Mouse (Mus musculus) CH12.LX (cell line): ENCODE data around the gene Leng9. TPM values are rescaled to one million over a fixed set of nuclear protein-coding genes. Genes with fewer than 3 reads are reported as not detected.
A peak's percentile ranks its signal among the peaks of the same experiment; 100 is the strongest.

ENCODE experiments used
- DNase-seq: peaks from one replicate; pipeline ENCODE4 v3.0.0-alpha.2; 2013; ENCODE audit errors: extremely low read depth
- H3K27ac ChIP-seq: 2 replicates; pipeline ENCODE4 v1.5.1; 2012; ENCODE audit warnings: low read depth, mild to moderate bottlenecking, control low read depth, moderate library complexity; ENCODE audit not compliant: insufficient read depth
- H3K27me3 ChIP-seq: replicated peaks from 2 replicates; pipeline ENCODE3; 2012; ENCODE audit warnings: inconsistent platforms
- H3K36me3 ChIP-seq, 2 experiments: replicated peaks in 1 of 2; 2 replicates each; pipeline versions ENCODE3 to v1.6.1; 2012; ENCODE audit warnings: inconsistent platforms in 1 of 2, low read length in 1 of 2, mild to moderate bottlenecking in 1 of 2, mixed read lengths in 1 of 2, moderate library complexity in 1 of 2; ENCODE audit not compliant: control insufficient read depth in 1 of 2, insufficient read depth in 1 of 2
- H3K4me1 ChIP-seq, 2 experiments: 2 replicates each; pipeline ENCODE4 v1.6.1; 2012; ENCODE audit warnings: inconsistent platforms in 1 of 2, moderate library complexity in 1 of 2; ENCODE audit not compliant: insufficient read depth in 2 of 2, control insufficient read depth in 1 of 2
- H3K4me2 ChIP-seq: 2 replicates; pipeline ENCODE4 v1.6.1; 2012; ENCODE audit warnings: low read depth, mild to moderate bottlenecking, control low read depth; ENCODE audit not compliant: poor library complexity, insufficient read depth, severe bottlenecking
- H3K4me3 ChIP-seq, 3 experiments: fragments of 150-350 bp in 1 of 3; sonication (generic) in 1 of 3; replicated peaks in 1 of 3; 2 replicates each; pipeline versions ENCODE3 to v1.5.1; 2011 to 2012; ENCODE audit warnings: low read depth in 2 of 3, low read length in 2 of 3, mild to moderate bottlenecking in 2 of 3, moderate library complexity in 2 of 3, control low read depth in 1 of 3, improper control_type of control experiment in 1 of 3, inconsistent platforms in 1 of 3, mixed read lengths in 1 of 3; ENCODE audit not compliant: poor library complexity in 1 of 3
- H3K79me2 ChIP-seq: replicated peaks from 2 replicates; pipeline ENCODE4 v1.6.1; 2012; ENCODE audit warnings: mild to moderate bottlenecking, moderate library complexity; ENCODE audit not compliant: control insufficient read depth, poor library complexity, insufficient read depth, severe bottlenecking; ENCODE audit errors: extremely low read depth
- H3K9ac ChIP-seq: 2 replicates; pipeline ENCODE4 v1.6.1; 2012; ENCODE audit warnings: low read depth, mild to moderate bottlenecking, control low read depth, moderate library complexity; ENCODE audit not compliant: insufficient read depth
- H3K9me3 ChIP-seq: replicated peaks from 2 replicates; pipeline ENCODE3; 2012; ENCODE audit warnings: low read length, inconsistent platforms, mixed read lengths
- E2F4 ChIP-seq: IDR thresholded peaks from 2 replicates; pipeline ENCODE4 v1.6.1; 2011; ENCODE audit warnings: low read depth, low read length, improper control_type of control experiment; ENCODE audit not compliant: insufficient replicate concordance
- ELF1 ChIP-seq: IDR thresholded peaks from 2 replicates; pipeline ENCODE4 v1.6.1; 2014; ENCODE audit warnings: low read depth, mild to moderate bottlenecking, inconsistent platforms, low read length, improper control_type of control experiment
- EP300 ChIP-seq: IDR thresholded peaks from 2 replicates; pipeline ENCODE4 v1.6.1; 2011; ENCODE audit warnings: low read length, improper control_type of control experiment
- ETS1 ChIP-seq: conservative IDR thresholded peaks from 2 replicates; pipeline ENCODE4 v1.6.1; 2012; ENCODE audit warnings: low read depth, mild to moderate bottlenecking, inconsistent platforms, low read length, improper control_type of control experiment, moderate library complexity
- JUN ChIP-seq: IDR thresholded peaks from 2 replicates; pipeline ENCODE4 v1.6.1; 2011; ENCODE audit warnings: low read depth, mild to moderate bottlenecking, low read length, improper control_type of control experiment, moderate library complexity; ENCODE audit not compliant: insufficient read depth
- JUND ChIP-seq: conservative IDR thresholded peaks from 2 replicates; pipeline ENCODE4 v1.6.1; 2011; ENCODE audit warnings: low read depth, low read length, improper control_type of control experiment
- KAT2A ChIP-seq: IDR thresholded peaks from 2 replicates; pipeline ENCODE4 v1.6.1; 2012; ENCODE audit warnings: low read length, improper control_type of control experiment, inconsistent platforms; ENCODE audit not compliant: insufficient replicate concordance
- MAX ChIP-seq: IDR thresholded peaks from 2 replicates; pipeline ENCODE4 v1.6.1; 2011; ENCODE audit warnings: low read length, improper control_type of control experiment
- MEF2A ChIP-seq: IDR thresholded peaks from 2 replicates; pipeline ENCODE4 v1.6.1; 2014; ENCODE audit warnings: low read depth, mild to moderate bottlenecking, inconsistent platforms, low read length, improper control_type of control experiment, borderline replicate concordance
- MYC ChIP-seq: IDR thresholded peaks from 2 replicates; pipeline ENCODE4 v1.6.1; 2011; ENCODE audit warnings: low read depth, mild to moderate bottlenecking, improper control_type of control experiment, low read length
- PAX5 ChIP-seq: IDR thresholded peaks from 2 replicates; pipeline ENCODE4 v1.6.1; 2012; ENCODE audit warnings: low read length, inconsistent platforms, mixed read lengths
- POLR2A ChIP-seq: IDR thresholded peaks from 2 replicates; pipeline ENCODE4 v1.6.1; 2011; ENCODE audit warnings: low read depth, mild to moderate bottlenecking, improper control_type of control experiment, low read length
- POLR2AphosphoS2 ChIP-seq: IDR thresholded peaks from 2 replicates; pipeline ENCODE4 v1.6.1; 2011; ENCODE audit warnings: low read depth, low read length, improper control_type of control experiment
- SMC3 ChIP-seq: IDR thresholded peaks from 2 replicates; pipeline ENCODE4 v1.6.1; 2011; ENCODE audit warnings: low read depth, low read length, improper control_type of control experiment
- TBP ChIP-seq: conservative IDR thresholded peaks from 2 replicates; pipeline ENCODE4 v1.6.1; 2011; ENCODE audit warnings: low read depth, low read length, improper control_type of control experiment
- USF1 ChIP-seq: IDR thresholded peaks from 2 replicates; pipeline ENCODE4 v1.6.1; 2014; ENCODE audit warnings: low read depth, mild to moderate bottlenecking, inconsistent platforms, low read length, improper control_type of control experiment
- USF2 ChIP-seq: conservative IDR thresholded peaks from 2 replicates; pipeline ENCODE4 v1.6.1; 2011; ENCODE audit warnings: low read depth, low read length, improper control_type of control experiment
- dilution Hi-C: fragments of 300-500 bp; cut with MboI; formaldehyde crosslinking; loops from 2 replicates; pipeline ENCODE4 v1.14.3; 2020; ENCODE audit warnings: low sequenced_read_pairs; ENCODE audit not compliant: extremely low pct_unique_long_range_greater_than_20kb, extremely low pct_ligation_motif_present
- in situ Hi-C: fragments of 300-500 bp; cut with MboI; formaldehyde crosslinking; loops from 3 replicates; pipeline ENCODE4 v1.14.3; 2019; ENCODE audit warnings: low sequenced_read_pairs, low pct_ligation_motif_present, low pct_unique_long_range_greater_than_20kb, mixed read lengths
- polyA plus RNA-seq: library from polyadenylated mRNA; unstranded; fragments of >175 nt; gene quantifications from 2 replicates; pipeline ENCODE4 v1.2.1, GENCODE M21; 2012; ENCODE audit warnings: low read depth; ENCODE audit not compliant: insufficient read length
- total RNA-seq, 2 experiments: library from RNA; depleted of rRNA; stranded (reverse); fragments of 300-350 nt in 1 of 2; fragments of >200 nt in 1 of 2; gene quantifications; 2 replicates each; pipeline ENCODE4 v1.2.3; 2012 to 2014

Leng9 gene
- total and polyA plus RNA-seq, 3 experiments: 1.1 to 1.2 (median 1.2) TPM

DNA sequence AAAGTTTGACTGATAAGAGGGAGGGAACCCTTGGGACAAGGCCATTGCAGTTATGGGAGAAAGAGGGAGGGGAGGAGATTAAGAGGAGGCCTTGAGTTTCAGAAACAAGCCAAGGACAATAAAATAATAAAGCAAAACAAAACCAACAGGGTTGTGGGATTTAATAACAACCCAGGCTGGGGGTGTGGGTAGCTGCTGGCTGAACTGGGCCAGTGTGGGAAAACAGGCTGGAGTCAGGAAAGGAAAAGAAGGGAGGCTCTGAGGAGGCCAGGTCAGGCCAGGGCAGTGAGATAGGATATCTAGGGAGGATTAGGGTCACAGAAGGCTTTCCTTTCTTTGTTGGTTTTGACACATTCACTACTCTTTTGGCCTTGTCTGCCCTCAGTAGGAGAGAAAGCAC is 16.9 kb upstream of the Leng9 start:
- Histone ChIP-seq H3K27ac (no peak overlapping the region), H3K9ac (no peak overlapping the region), H3K4me1 (peaks cover 3 to 17% of the 10 kb centered on the region in 2 experiments; a peak in 3 of 4 replicates), H3K36me3 (no peaks in the 10 kb centered on the region), H3K9me3 (no peaks in the 10 kb centered on the region), H3K4me2 (no peak overlapping the region), H3K27me3 (no peaks in the 10 kb centered on the region), H3K79me2 (no peaks in the 10 kb centered on the region), H3K4me3 (no peak overlapping the region)
- in situ Hi-C loops (no loop called here), dilution Hi-C loops (no loop called here)
- TF ChIP-seq USF2 (no peak), ETS1 (no peak), MYC (no peak), PAX5 (no peak), TBP (no peak)
- no peak for DNase-seq

DNA sequence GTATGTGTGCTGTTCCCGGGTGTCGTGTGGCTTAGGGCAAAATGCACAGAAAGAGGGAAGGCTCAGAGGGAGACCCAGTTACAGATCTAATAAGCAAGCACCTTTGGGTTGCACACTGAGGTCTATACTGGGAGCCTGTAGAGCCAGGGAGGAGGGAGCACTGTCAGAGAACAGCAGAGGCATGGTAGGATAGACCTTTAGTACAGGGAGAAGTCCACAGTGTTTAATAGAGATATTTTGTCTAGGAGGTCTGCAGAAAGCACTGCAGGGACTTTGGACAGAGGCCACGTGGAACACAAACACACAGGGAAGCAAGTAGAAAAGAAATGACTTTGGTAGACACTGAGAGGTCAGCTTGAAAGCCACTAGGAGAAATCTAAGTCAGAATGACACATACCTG is 15.1 kb upstream of the Leng9 start:
- H3K27ac ChIP-seq: no peak overlapping the region
- H3K4me1 ChIP-seq: peaks cover 3 to 17% of the 10 kb centered on the region in 2 experiments; a peak in 3 of 4 replicates
- H3K79me2 ChIP-seq: no peaks in the 10 kb centered on the region
- dilution Hi-C loops (no loop called here), in situ Hi-C loops (no loop called here)
- no peaks in the 10 kb centered on the region for H3K27me3 ChIP-seq
- no peak overlapping the region for H3K4me3 ChIP-seq
- no peak for DNase-seq
- no peak for TF ChIP-seq KAT2A
- TF ChIP-seq SMC3: no peak
- TF ChIP-seq MAX: no peak
- TF ChIP-seq JUND: no peak
- TF ChIP-seq TBP: no peak
- no peaks in the 10 kb centered on the region for H3K9me3 ChIP-seq
- H3K4me2 ChIP-seq: no peak overlapping the region
- H3K9ac ChIP-seq: no peak overlapping the region
- no peaks in the 10 kb centered on the region for H3K36me3 ChIP-seq

DNA sequence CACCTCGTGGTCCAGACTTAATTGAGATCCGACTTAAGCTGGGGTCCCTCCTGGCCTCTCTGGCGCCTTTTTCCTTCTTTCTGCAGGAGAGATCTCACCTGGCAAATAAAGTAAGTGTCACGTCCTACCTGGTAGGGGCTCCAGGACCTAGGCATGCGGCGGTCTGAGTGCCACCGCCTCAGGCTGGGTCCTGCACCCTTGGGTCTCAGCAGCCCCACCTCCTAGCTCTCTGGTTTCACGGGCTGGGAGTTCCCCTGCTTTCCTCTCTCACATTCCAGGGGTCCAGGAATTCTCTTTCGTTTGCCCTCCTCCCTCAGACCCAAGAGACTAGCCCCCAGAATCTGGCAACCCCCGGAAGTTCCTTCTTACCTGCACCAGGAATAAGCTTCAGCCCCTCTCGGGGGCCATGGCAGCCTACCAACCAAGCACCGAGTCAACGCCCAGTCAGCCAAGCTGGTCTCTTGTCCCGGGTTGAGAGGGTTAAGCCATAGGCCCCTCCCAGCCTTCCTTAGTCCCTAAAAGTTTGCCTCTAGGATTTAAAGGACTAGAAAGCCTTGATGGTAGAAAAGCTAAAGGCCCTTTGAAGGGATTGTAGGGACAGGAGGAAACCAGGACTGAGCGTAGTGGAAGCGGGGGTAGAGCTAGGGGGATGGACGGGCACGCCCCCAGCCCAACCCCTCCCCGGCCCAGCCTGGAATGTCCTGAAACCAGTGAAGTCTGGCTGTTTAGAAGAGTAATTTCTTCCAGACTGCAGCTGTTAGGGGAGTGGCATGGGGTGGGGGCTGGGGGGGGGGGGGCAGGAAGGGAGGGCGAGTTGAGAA is 14.1 kb upstream of the Leng9 start, which contains the start of gene Cdc42ep5:
Cdc42ep5 (minus strand) TSS at position 771 of the 821 bp plus-strand sequence.
- H3K4me1 ChIP-seq: peaks cover 3 to 17% of the 10 kb centered on the region in 2 experiments; a peak in 3 of 4 replicates
- no peaks in the 10 kb centered on the region for H3K27me3 ChIP-seq

More for the DNA sequence above, 14.1 kb upstream of the Leng9 start, which contains the start of gene Cdc42ep5:
- no peak within 1 kb of the TSS for H3K27ac ChIP-seq
- dilution Hi-C loops (no loop called here), in situ Hi-C loops (no loop called here)
- H3K4me2 ChIP-seq: peak within 1 kb of the TSS; percentile 68
- H3K36me3 ChIP-seq: no peaks in the 10 kb centered on the region
- no peaks in the 10 kb centered on the region for H3K9me3 ChIP-seq
- H3K9ac ChIP-seq: peak within 1 kb of the TSS; percentile 0; the same call in 1 of the 2 replicates
- TF ChIP-seq POLR2AphosphoS2 (no peak), ELF1 (no peak), USF1 (no peak), POLR2A (no peak), MEF2A (no peak), ETS1 (no peak), JUND (no peak), JUN (no peak), E2F4 (no peak), EP300 (no peak)
- H3K79me2 ChIP-seq: no peaks in the 10 kb centered on the region
- DNase-seq: no peak
- peak within 1 kb of the TSS; percentile 7 to 51 (median 19) for H3K4me3 ChIP-seq
